Mouse (Mus musculus) adrenal gland, postnatal 36 days (tissue): ENCODE measurements around the gene Nts. TPM values are rescaled to one million over a fixed set of nuclear protein-coding genes. Genes with fewer than 3 reads are reported as not detected.
"Not testable (repeated sequence)": the region's sequence is repeated elsewhere in the genome, so short reads cannot be mapped to it uniquely, and the experiment has no call there.

Source experiments
- DNase-seq, 2 experiments: peaks; one replicate each; pipeline ENCODE4 v3.0.0; 2021; ENCODE audit warnings: mixed read lengths in 1 of 2
- long read RNA-seq, 2 experiments: library from polyadenylated mRNA; stranded (forward); transcript quantifications; one replicate each; pipeline ENCODE4 v2.0.0; 2021; ENCODE audit warnings: borderline sequencing depth in 2 of 2
- total RNA-seq, 2 experiments: library from RNA; stranded (reverse); gene quantifications; 2 replicates each; pipeline ENCODE4 v1.2.3; 2021

The Nts gene
- total RNA-seq, result not detected
- long read RNA-seq, experiment 1, result 0 reads
- long read RNA-seq, experiment 2, result 0 reads

GRCm38 (mm10) chr10:102490386-102490785, at the start of gene Nts:
TSS of gene Nts (minus strand) at chr10:102490486.
- DNase-seq, result no peak

- no peak for DNase-seq
These were observed 37.6 kb upstream of the Nts start for GRCm38 (mm10) chr10:102527901-102528300.

GRCm38 (mm10) chr10:102514159-102514558, 23.9 kb upstream of the Nts start:
- DNase-seq, result no peak

- DNase-seq, result peak in 1 of 2 experiments; percentile 16
These were observed 21.6 kb upstream of the Nts start, which contains the start of gene Rassf9 for GRCm38 (mm10) chr10:102511807-102512461. TSS of gene Rassf9 (plus strand) at chr10:102512222.

- no peak for DNase-seq
These were observed 21.1 kb upstream of the Nts start for GRCm38 (mm10) chr10:102511461-102511806.

GRCm38 (mm10) chr10:102507386-102507785, 17.1 kb upstream of the Nts start:
- DNase-seq, result no peak

- peak in 1 of 2 experiments; percentile 11 for DNase-seq
These were observed 8.5 kb upstream of the Nts start for GRCm38 (mm10) chr10:102498754-102499153.

- DNase-seq, result peak; percentile 27 to 60
These were observed 1.5 kb upstream of the Nts start for GRCm38 (mm10) chr10:102491792-102492191.

- DNase-seq, result no peak
These were observed 20.9 kb downstream of the Nts start for GRCm38 (mm10) chr10:102469412-102469811.

- peak; percentile 36 to 43 for DNase-seq
These were observed 38.5 kb downstream of the Nts start for GRCm38 (mm10) chr10:102451756-102452155.

GRCm38 (mm10) chr10:102449449-102449848, 40.8 kb downstream of the Nts start:
- peak in 1 of 2 experiments; percentile 50 for DNase-seq

GRCm38 (mm10) chr10:102444912-102445556, 45.3 kb downstream of the Nts start:
- DNase-seq, result no peak

- DNase-seq, result not testable (repeated sequence)
These were observed 54.8 kb downstream of the Nts start for GRCm38 (mm10) chr10:102435467-102435866.

- DNase-seq, result peak; percentile 43 to 47
These were observed 55.2 kb downstream of the Nts start for GRCm38 (mm10) chr10:102435048-102435447.

Other genes starting within 250 kb of the Nts start
- 1 to 10 TPM; 4.0 to 5.1 TPM for gene Rassf9, start 21.7 kb upstream of the Nts start, total RNA-seq